Mouse (Mus musculus): ENCODE measurements around the gene Sash3. TPM values are rescaled to one million over a fixed set of nuclear protein-coding genes. Genes with fewer than 3 reads are reported as not detected.

The Sash3 gene
- polyA plus RNA-seq, 1 experiment: not detected

- H3K36me3 ChIP-seq (ENCODE audit: control insufficient read depth, insufficient read depth): no peaks in the 10 kb centered on the region
- no peaks in the 10 kb centered on the region for H3K79me2 ChIP-seq (ENCODE audit: control insufficient read depth, insufficient read depth)
- no peak overlapping the region for H3ac ChIP-seq (ENCODE audit: control insufficient read depth, insufficient read length)
- H3K27me3 ChIP-seq (ENCODE audit: control insufficient read depth, insufficient read depth, insufficient read length): no peaks in the 10 kb centered on the region
- no peak overlapping the region for H3K4me2 ChIP-seq (ENCODE audit: low read depth)
- H3K4me3 ChIP-seq: no peak overlapping the region
- TF ChIP-seq USF1 (IDR thresholded peaks at IDR 0.05; ENCODE audit: low read depth) (no peak), MYOG (IDR thresholded peaks at IDR 0.05; ENCODE audit: control insufficient read depth in 1 of 3, insufficient read depth in 1 of 3, insufficient read length in 2 of 3, low read depth in 2 of 3) (no peak), CEBPB (IDR thresholded peaks at IDR 0.05; ENCODE audit: insufficient read depth, poor library complexity, severe bottlenecking) (no peak), MYOD1 (IDR thresholded peaks at IDR 0.05; ENCODE audit: control insufficient read depth in 1 of 3, insufficient read length in 2 of 3, low read depth in 2 of 3) (no peak), TCF12 (IDR thresholded peaks at IDR 0.05; ENCODE audit: insufficient read depth, poor library complexity, severe bottlenecking) (no peak), POLR2A (IDR thresholded peaks at IDR 0.05; ENCODE audit: insufficient read length, low read depth) (no peak), SRF (IDR thresholded peaks at IDR 0.05; ENCODE audit: control insufficient read depth, insufficient read length, low read depth) (no peak), REST (IDR thresholded peaks at IDR 0.05; ENCODE audit: insufficient read depth, insufficient read length) (no peak)
Measured at GRCm38 (mm10) chrX:48104736-48105441, 41.3 kb upstream of the Sash3 start.

GRCm38 (mm10) chrX:48106226-48106625 lies 40.0 kb upstream of the Sash3 start:
- no peak overlapping the region for H3K4me2 ChIP-seq (ENCODE audit: low read depth)
- no peak overlapping the region for H3K4me3 ChIP-seq
- no peaks in the 10 kb centered on the region for H3K27me3 ChIP-seq (ENCODE audit: control insufficient read depth, insufficient read depth, insufficient read length)
- H3ac ChIP-seq (ENCODE audit: control insufficient read depth, insufficient read length): no peak overlapping the region
- H3K36me3 ChIP-seq (ENCODE audit: control insufficient read depth, insufficient read depth): no peaks in the 10 kb centered on the region
- no peak for TF ChIP-seq REST (IDR thresholded peaks at IDR 0.05; ENCODE audit: insufficient read depth, insufficient read length)
- no peak for TF ChIP-seq SRF (IDR thresholded peaks at IDR 0.05; ENCODE audit: control insufficient read depth, insufficient read length, low read depth)
- TF ChIP-seq MYOD1 (IDR thresholded peaks at IDR 0.05; ENCODE audit: control insufficient read depth in 1 of 3, insufficient read length in 2 of 3, low read depth in 2 of 3): no peak
- TF ChIP-seq MAX (IDR thresholded peaks at IDR 0.05; ENCODE audit: low read depth): no peak
- TF ChIP-seq POLR2AphosphoS2 (IDR thresholded peaks at IDR 0.05; ENCODE audit: insufficient read length, low read depth): no peak
- TF ChIP-seq E2F4 (IDR thresholded peaks at IDR 0.05; ENCODE audit: insufficient read depth): no peak
- TF ChIP-seq USF1 (IDR thresholded peaks at IDR 0.05; ENCODE audit: low read depth): no peak
- TF ChIP-seq CEBPB (IDR thresholded peaks at IDR 0.05; ENCODE audit: insufficient read depth, poor library complexity, severe bottlenecking): no peak
- TF ChIP-seq POLR2A (IDR thresholded peaks at IDR 0.05; ENCODE audit: insufficient read length, low read depth): no peak
- TF ChIP-seq TCF12 (IDR thresholded peaks at IDR 0.05; ENCODE audit: insufficient read depth, poor library complexity, severe bottlenecking): no peak
- no peak for TF ChIP-seq MYOG (IDR thresholded peaks at IDR 0.05; ENCODE audit: control insufficient read depth in 1 of 3, insufficient read depth in 1 of 3, insufficient read length in 2 of 3, low read depth in 2 of 3)
- TF ChIP-seq TCF3 (IDR thresholded peaks at IDR 0.05; ENCODE audit: insufficient read length, low read depth): no peak
- no peaks in the 10 kb centered on the region for H3K79me2 ChIP-seq (ENCODE audit: control insufficient read depth, insufficient read depth)

- peak within 1 kb of the TSS; percentile 42 for H3K4me2 ChIP-seq (ENCODE audit: low read depth)
Measured at GRCm38 (mm10) chrX:48108394-48109315, 37.6 kb upstream of the Sash3 start, which contains the start of gene Xpnpep2. Gene Xpnpep2 (plus strand): TSS chrX:48108725.

GRCm38 (mm10) chrX:48109316-48109655 lies 37.0 kb upstream of the Sash3 start:
- Histone ChIP-seq H3K27me3 (ENCODE audit: control insufficient read depth, insufficient read depth, insufficient read length) (no peaks in the 10 kb centered on the region), H3K79me2 (ENCODE audit: control insufficient read depth, insufficient read depth) (no peaks in the 10 kb centered on the region), H3ac (ENCODE audit: control insufficient read depth, insufficient read length) (no peak overlapping the region), H3K36me3 (ENCODE audit: control insufficient read depth, insufficient read depth) (no peaks in the 10 kb centered on the region), H3K4me2 (ENCODE audit: low read depth) (no peak overlapping the region), H3K4me3 (no peak overlapping the region)
- no peak for TF ChIP-seq USF1 (IDR thresholded peaks at IDR 0.05; ENCODE audit: low read depth)
- 0 out of 2 replicates have a peak, but pooled peaks have one; percentile 35 for TF ChIP-seq CEBPB (IDR thresholded peaks at IDR 0.05; ENCODE audit: insufficient read depth, poor library complexity, severe bottlenecking)
- no peak for TF ChIP-seq POLR2AphosphoS2 (IDR thresholded peaks at IDR 0.05; ENCODE audit: insufficient read length, low read depth)
- no peak for TF ChIP-seq MYOD1 (IDR thresholded peaks at IDR 0.05; ENCODE audit: control insufficient read depth in 1 of 3, insufficient read length in 2 of 3, low read depth in 2 of 3)

More at GRCm38 (mm10) chrX:48108394-48109315, 37.6 kb upstream of the Sash3 start, which contains the start of gene Xpnpep2:
- Histone ChIP-seq H3K79me2 (ENCODE audit: control insufficient read depth, insufficient read depth) (no peaks in the 10 kb centered on the region), H3K36me3 (ENCODE audit: control insufficient read depth, insufficient read depth) (no peaks in the 10 kb centered on the region), H3K4me3 (no peak within 1 kb of the TSS), H3K27me3 (ENCODE audit: control insufficient read depth, insufficient read depth, insufficient read length) (no peaks in the 10 kb centered on the region), H3ac (ENCODE audit: control insufficient read depth, insufficient read length) (no peak within 1 kb of the TSS)
- TF ChIP-seq REST (IDR thresholded peaks at IDR 0.05; ENCODE audit: insufficient read depth, insufficient read length): no peak
- no peak for TF ChIP-seq TCF12 (IDR thresholded peaks at IDR 0.05; ENCODE audit: insufficient read depth, poor library complexity, severe bottlenecking)
- no peak for TF ChIP-seq SRF (IDR thresholded peaks at IDR 0.05; ENCODE audit: control insufficient read depth, insufficient read length, low read depth)
- TF ChIP-seq POLR2A (IDR thresholded peaks at IDR 0.05; ENCODE audit: insufficient read length, low read depth): no peak
- TF ChIP-seq TCF3 (IDR thresholded peaks at IDR 0.05; ENCODE audit: insufficient read length, low read depth): no peak
- TF ChIP-seq CEBPB (IDR thresholded peaks at IDR 0.05; ENCODE audit: insufficient read depth, poor library complexity, severe bottlenecking): no peak
- TF ChIP-seq POLR2AphosphoS2 (IDR thresholded peaks at IDR 0.05; ENCODE audit: insufficient read length, low read depth): no peak
- TF ChIP-seq MYOD1 (IDR thresholded peaks at IDR 0.05; ENCODE audit: control insufficient read depth in 1 of 3, insufficient read length in 2 of 3, low read depth in 2 of 3): peak in 2 of 3 experiments; percentile 61 to 73
- TF ChIP-seq MYOG (IDR thresholded peaks at IDR 0.05; ENCODE audit: control insufficient read depth in 1 of 3, insufficient read depth in 1 of 3, insufficient read length in 2 of 3, low read depth in 2 of 3): peak in 1 of 3 experiments; percentile 42
- no peak for TF ChIP-seq USF1 (IDR thresholded peaks at IDR 0.05; ENCODE audit: low read depth)
- TF ChIP-seq E2F4 (IDR thresholded peaks at IDR 0.05; ENCODE audit: insufficient read depth): no peak
- no peak for TF ChIP-seq MAX (IDR thresholded peaks at IDR 0.05; ENCODE audit: low read depth)
